Mouse (Mus musculus) layer of hippocampus, postnatal 25 days (tissue): ENCODE measurements around the gene Zfp385a. TPM values are rescaled to one million over a fixed set of nuclear protein-coding genes. Genes with fewer than 3 reads are reported as not detected.

Source experiments
- microRNA-seq, 2 experiments: library from miRNA; unstranded; fragments of <30 nt; microRNA quantifications; one replicate each; pipeline ENCODE4 v1.2.0; 2021
- total RNA-seq, 2 experiments: library from RNA; stranded (reverse); gene quantifications; 2 replicates each; pipeline ENCODE4 v1.2.3; 2021

The Zfp385a gene
- total RNA-seq, 2 experiments from 2014 or later: 40.7 to 45.0 TPM

Small RNA genes lying within 50 kb of the gene (microRNA-seq; reads per million reads assigned to microRNA genes)
- gene Mir148b: 77.4 to 109 reads per million in 2 experiments
- 0 to 0.20 reads per million in 2 experiments for gene Mir6963

Other genes starting within 250 kb of the Zfp385a start
- gene Smug1, start 173.0 kb downstream of the Zfp385a start, total RNA-seq: 10 to 100 TPM; 17.4 to 20.2 TPM
- 100 to 1,000 TPM; 180 to 183 TPM for gene Cbx5, start 100.3 kb downstream of the Zfp385a start, total RNA-seq
- 100 to 1,000 TPM; 253 to 258 TPM for gene Hnrnpa1, start 99.7 kb downstream of the Zfp385a start, total RNA-seq
- not detected for gene Nfe2, start 81.7 kb downstream of the Zfp385a start, total RNA-seq
- gene Copz1, start 67.4 kb downstream of the Zfp385a start, total RNA-seq: 100 to 1,000 TPM; 101 to 105 TPM
- 1 to 10 TPM in 1 of 2 experiments, under 1 TPM in 1; 0.66 to 1.1 TPM for gene Gpr84, start 29.5 kb downstream of the Zfp385a start, total RNA-seq
- gene Itga5, start 26.7 kb upstream of the Zfp385a start, total RNA-seq: 1 to 10 TPM; 1.4 to 2.4 TPM
- gene Gtsf1, start 90.4 kb upstream of the Zfp385a start, total RNA-seq: not detected
- not detected for gene Gtsf2, start 108.4 kb upstream of the Zfp385a start, total RNA-seq
- gene Nckap1l, start 113.7 kb upstream of the Zfp385a start, total RNA-seq: 1 to 10 TPM; 7.9 to 8.2 TPM
- 10 to 100 TPM; 89.8 to 96.1 TPM for gene Pde1b, start 162.9 kb upstream of the Zfp385a start, total RNA-seq
- 100 to 1,000 TPM; 131 to 135 TPM for gene Ppp1r1a, start 197.9 kb upstream of the Zfp385a start, total RNA-seq
- gene Glycam1, start 225.0 kb upstream of the Zfp385a start, total RNA-seq: 1 to 10 TPM; 1.7 to 2.6 TPM